Mouse (Mus musculus): Measurements from ENCODE around the gene Abcg4. TPM values are rescaled to one million over a fixed set of nuclear protein-coding genes. Genes with fewer than 3 reads are reported as not detected.
A peak's percentile ranks its signal among the peaks of the same experiment; 100 is the strongest.

Abcg4 gene
- polyA plus RNA-seq, 1 experiment from 2014 or later: 1.8 TPM

- Histone ChIP-seq H3K4me1 (peaks cover 18% of the 10 kb centered on the region), H3K27me3 (no peaks in the 10 kb centered on the region), H3K9me3 (no peaks in the 10 kb centered on the region), H3K36me3 (no peaks in the 10 kb centered on the region), H3K4me2 (peak overlapping the region; percentile 60; the same call in 1 of the 2 replicates), H3K9ac (no peak overlapping the region), H3K27ac (no peak overlapping the region), H3K4me3 (peak overlapping the region; percentile 98; the same call in 1 of the 2 replicates)
- ATAC-seq (ENCODE audit: borderline replicate concordance, extremely low read depth, low FRiP score, low TSS enrichment): no peak
Measured at GRCm38 (mm10) chr9:44231609-44232008, 56.8 kb downstream of the Abcg4 start.

- no peaks in the 10 kb centered on the region for H3K27me3 ChIP-seq
- H3K9me3 ChIP-seq: no peaks in the 10 kb centered on the region
- peaks cover 5% of the 10 kb centered on the region; the same call in 1 of the 2 replicates for H3K4me1 ChIP-seq
- H3K4me2 ChIP-seq: no peak overlapping the region
- no peak overlapping the region for H3K27ac ChIP-seq
- ATAC-seq (ENCODE audit: borderline replicate concordance, extremely low read depth, low FRiP score, low TSS enrichment): no peak
- no peaks in the 10 kb centered on the region for H3K36me3 ChIP-seq
- H3K9ac ChIP-seq: no peak overlapping the region
- no peak overlapping the region for H3K4me3 ChIP-seq
- 78% methylated on average over 6 of the region's 6 CpGs for WGBS
Measured at GRCm38 (mm10) chr9:44225993-44226392, 62.4 kb downstream of the Abcg4 start.

Small RNA genes within 50 kb of the gene (microRNA-seq; reads per million reads assigned to microRNA genes)
- gene Gm44335: not detected

Other genes with a start within 250 kb of the Abcg4 start
- 1.6 and 4.1 TPM in 2 replicates for gene Thy1, start 245.2 kb downstream of the Abcg4 start, polyA plus RNA-seq (2015; fragmentation: Nextera tagmentation; extraction: Ambion mirVana)
- 8.3 and 10.5 TPM in 2 replicates for gene Usp2, start 221.6 kb downstream of the Abcg4 start, polyA plus RNA-seq (2015; fragmentation: Nextera tagmentation; extraction: Ambion mirVana)
- 0.14 and 0.28 TPM in 2 replicates for gene Mfrp, start 186.9 kb downstream of the Abcg4 start, polyA plus RNA-seq (2015; fragmentation: Nextera tagmentation; extraction: Ambion mirVana)
- gene C1qtnf5, start 181.4 kb downstream of the Abcg4 start, polyA plus RNA-seq (2015; fragmentation: Nextera tagmentation; extraction: Ambion mirVana): 6.3 and 6.5 TPM in 2 replicates
- gene Gm49380, start 175.1 kb downstream of the Abcg4 start, polyA plus RNA-seq (2015; fragmentation: Nextera tagmentation; extraction: Ambion mirVana): 0.17 and 0.21 TPM in 2 replicates
- 69.9 and 71.4 TPM in 2 replicates for gene Rnf26, start 175.1 kb downstream of the Abcg4 start, polyA plus RNA-seq (2015; fragmentation: Nextera tagmentation; extraction: Ambion mirVana)
- gene Mcam, start 154.1 kb downstream of the Abcg4 start, polyA plus RNA-seq (2015; fragmentation: Nextera tagmentation; extraction: Ambion mirVana): 86.2 and 92.9 TPM in 2 replicates
- 13.5 and 15.4 TPM in 2 replicates for gene Cbl, start 54.6 kb downstream of the Abcg4 start, polyA plus RNA-seq (2015; fragmentation: Nextera tagmentation; extraction: Ambion mirVana)
- 2.8 and 2.9 TPM in 2 replicates for gene Ccdc153, start 47.9 kb downstream of the Abcg4 start, polyA plus RNA-seq (2015; fragmentation: Nextera tagmentation; extraction: Ambion mirVana)
- gene Pdzd3, start 37.1 kb downstream of the Abcg4 start, polyA plus RNA-seq (2015; fragmentation: Nextera tagmentation; extraction: Ambion mirVana): 0.09 TPM in 1 of 2 replicates, not detected in the other
- gene Nlrx1, start 20.0 kb downstream of the Abcg4 start, polyA plus RNA-seq (2015; fragmentation: Nextera tagmentation; extraction: Ambion mirVana): 9.9 and 11.0 TPM in 2 replicates
- 21.4 and 21.7 TPM in 2 replicates for gene Hinfp, start 17.1 kb upstream of the Abcg4 start, polyA plus RNA-seq (2015; fragmentation: Nextera tagmentation; extraction: Ambion mirVana)
- gene C2cd2l, start 31.7 kb upstream of the Abcg4 start, polyA plus RNA-seq (2015; fragmentation: Nextera tagmentation; extraction: Ambion mirVana): 6.8 and 8.5 TPM in 2 replicates
- 33.5 and 36.5 TPM in 2 replicates for gene Dpagt1, start 37.4 kb upstream of the Abcg4 start, polyA plus RNA-seq (2015; fragmentation: Nextera tagmentation; extraction: Ambion mirVana)
- 357 and 365 TPM in 2 replicates for gene H2afx, start 46.1 kb upstream of the Abcg4 start, polyA plus RNA-seq (2015; fragmentation: Nextera tagmentation; extraction: Ambion mirVana)
- 123 and 135 TPM in 2 replicates for gene Hmbs, start 55.6 kb upstream of the Abcg4 start, polyA plus RNA-seq (2015; fragmentation: Nextera tagmentation; extraction: Ambion mirVana)
- 27.9 and 29.8 TPM in 2 replicates for gene Vps11, start 73.1 kb upstream of the Abcg4 start, polyA plus RNA-seq (2015; fragmentation: Nextera tagmentation; extraction: Ambion mirVana)
- gene Hyou1, start 90.9 kb upstream of the Abcg4 start, polyA plus RNA-seq (2015; fragmentation: Nextera tagmentation; extraction: Ambion mirVana): 34.6 and 35.7 TPM in 2 replicates
- 20.5 and 21.3 TPM in 2 replicates for gene Slc37a4, start 108.2 kb upstream of the Abcg4 start, polyA plus RNA-seq (2015; fragmentation: Nextera tagmentation; extraction: Ambion mirVana)
- 1,635 and 1,709 TPM in 2 replicates for gene Rps25, start 118.5 kb upstream of the Abcg4 start, polyA plus RNA-seq (2015; fragmentation: Nextera tagmentation; extraction: Ambion mirVana)
- 131 and 133 TPM in 2 replicates for gene Trappc4, start 119.0 kb upstream of the Abcg4 start, polyA plus RNA-seq (2015; fragmentation: Nextera tagmentation; extraction: Ambion mirVana)
- 27.3 and 31.7 TPM in 2 replicates for gene Ccdc84, start 130.0 kb upstream of the Abcg4 start, polyA plus RNA-seq (2015; fragmentation: Nextera tagmentation; extraction: Ambion mirVana)
- not detected in 2 replicates for gene Foxr1, start 152.5 kb upstream of the Abcg4 start, polyA plus RNA-seq (2015; fragmentation: Nextera tagmentation; extraction: Ambion mirVana)
- gene Upk2, start 166.4 kb upstream of the Abcg4 start, polyA plus RNA-seq (2015; fragmentation: Nextera tagmentation; extraction: Ambion mirVana): 1.3 and 1.5 TPM in 2 replicates
- 17.1 and 17.3 TPM in 2 replicates for gene Bcl9l, start 194.2 kb upstream of the Abcg4 start, polyA plus RNA-seq (2015; fragmentation: Nextera tagmentation; extraction: Ambion mirVana)